Mouse (Mus musculus) hindbrain, embryonic 15.5 days (tissue): ENCODE results near the gene Gpc6. TPM values are rescaled to one million over a fixed set of nuclear protein-coding genes. Genes with fewer than 3 reads are reported as not detected.

Experiments used
- ATAC-seq: fragments of 200-750 bp; cut with Nextera tagmentation; 2 replicates; pipeline ENCODE4 v1.8.0; 2017; ENCODE audit warnings: low read depth, moderate number of reproducible peaks, moderate TSS enrichment; ENCODE audit not compliant: low FRiP score
- H3K27ac ChIP-seq: fragments of 300-500 bp; sonication (generic); replicated peaks from 2 replicates; pipeline ENCODE4 v1.5.1; 2015; ENCODE audit warnings: mild to moderate bottlenecking, inconsistent platforms
- H3K27me3 ChIP-seq: fragments of 300-500 bp; sonication (generic); 2 replicates; pipeline ENCODE4 v1.6.1; 2015; ENCODE audit warnings: control low read depth, inconsistent platforms
- H3K36me3 ChIP-seq: fragments of 300-500 bp; sonication (generic); 2 replicates; pipeline ENCODE4 v1.6.1; 2015; ENCODE audit warnings: control low read depth, inconsistent platforms
- H3K4me1 ChIP-seq: fragments of 300-500 bp; sonication (generic); replicated peaks from 2 replicates; pipeline ENCODE4 v1.6.1; 2015; ENCODE audit warnings: control low read depth, inconsistent platforms
- H3K4me2 ChIP-seq: fragments of 300-500 bp; sonication (generic); 2 replicates; pipeline ENCODE4 v1.6.1; 2015; ENCODE audit warnings: moderate library complexity, mild to moderate bottlenecking, inconsistent platforms
- H3K4me3 ChIP-seq: fragments of 300-500 bp; sonication (generic); 2 replicates; pipeline ENCODE4 v1.5.1; 2015; ENCODE audit warnings: mild to moderate bottlenecking, inconsistent platforms
- H3K9ac ChIP-seq: fragments of 300-500 bp; sonication (generic); 2 replicates; pipeline ENCODE4 v1.6.1; 2015; ENCODE audit warnings: inconsistent platforms
- H3K9me3 ChIP-seq: fragments of 300-500 bp; sonication (generic); 2 replicates; pipeline ENCODE4 v1.6.1; 2016; ENCODE audit warnings: control low read depth, inconsistent platforms
- WGBS: fragments of 180-500 bp; shearing (Covaris S2); methylation state at CpG from one replicate; pipeline ENCODE4 v1.1.7; 2015; 5-methylcytosine and 5-hydroxymethylcytosine counted together
- polyA plus RNA-seq: library from polyadenylated mRNA; unstranded; fragments of >200 nt; fragmentation: Nextera tagmentation; extraction: Ambion mirVana; gene quantifications from 2 replicates; pipeline ENCODE4 v1.2.1, GENCODE M21; 2015

The Gpc6 gene
- 19.6 and 22.1 TPM in 2 replicates for polyA plus RNA-seq

DNA sequence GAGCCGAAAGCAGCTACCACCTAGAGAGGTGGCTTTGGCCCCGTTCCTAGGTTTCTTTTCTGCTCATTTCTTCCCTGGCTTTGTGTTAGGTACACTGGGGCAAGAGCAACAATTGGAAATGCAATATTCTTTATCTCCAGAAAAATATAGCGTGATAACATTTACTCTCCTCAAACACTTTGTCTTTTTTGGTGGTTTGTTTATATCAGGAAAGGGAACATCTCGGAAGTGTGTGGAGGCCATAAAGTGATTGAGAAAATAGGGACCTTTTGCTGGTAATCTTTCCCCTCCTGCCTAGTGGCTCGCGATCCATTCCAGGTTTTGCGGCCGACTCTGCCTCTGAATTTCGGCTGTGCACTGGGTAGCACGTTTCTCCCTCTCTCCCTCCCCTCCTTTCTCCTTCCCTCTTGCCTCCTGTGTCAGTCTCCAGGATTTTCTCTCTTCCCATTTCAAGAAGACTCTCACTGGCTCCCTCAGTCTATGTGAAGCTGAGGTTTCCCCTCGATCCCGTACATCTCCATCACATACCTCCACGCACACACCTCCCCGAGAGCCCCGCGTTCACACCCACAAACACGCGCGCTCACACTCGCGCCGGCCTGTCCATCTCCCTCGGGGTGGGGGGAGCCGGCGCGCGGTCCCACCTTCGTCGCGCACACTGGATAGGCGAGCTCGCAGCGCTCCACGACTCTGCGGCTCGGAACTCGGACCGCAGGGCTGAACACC, at the start of gene Gpc6:
Gene Gpc6, plus strand, starts transcription at position 440 of the 726 bp plus-strand sequence.
- Histone ChIP-seq H3K27me3 (no peaks in the 10 kb centered on the region), H3K9ac (peak within 1 kb of the TSS; percentile 58), H3K36me3 (no peaks in the 10 kb centered on the region), H3K4me2 (peak within 1 kb of the TSS; percentile 67), H3K4me1 (peaks cover 19% of the 10 kb centered on the region), H3K4me3 (peak within 1 kb of the TSS; percentile 58), H3K27ac (peak within 1 kb of the TSS; percentile 92), H3K9me3 (no peaks in the 10 kb centered on the region)
- ATAC-seq = peak; percentile 85
- 0% methylated on average over 38 of the region's 38 CpGs for WGBS

DNA sequence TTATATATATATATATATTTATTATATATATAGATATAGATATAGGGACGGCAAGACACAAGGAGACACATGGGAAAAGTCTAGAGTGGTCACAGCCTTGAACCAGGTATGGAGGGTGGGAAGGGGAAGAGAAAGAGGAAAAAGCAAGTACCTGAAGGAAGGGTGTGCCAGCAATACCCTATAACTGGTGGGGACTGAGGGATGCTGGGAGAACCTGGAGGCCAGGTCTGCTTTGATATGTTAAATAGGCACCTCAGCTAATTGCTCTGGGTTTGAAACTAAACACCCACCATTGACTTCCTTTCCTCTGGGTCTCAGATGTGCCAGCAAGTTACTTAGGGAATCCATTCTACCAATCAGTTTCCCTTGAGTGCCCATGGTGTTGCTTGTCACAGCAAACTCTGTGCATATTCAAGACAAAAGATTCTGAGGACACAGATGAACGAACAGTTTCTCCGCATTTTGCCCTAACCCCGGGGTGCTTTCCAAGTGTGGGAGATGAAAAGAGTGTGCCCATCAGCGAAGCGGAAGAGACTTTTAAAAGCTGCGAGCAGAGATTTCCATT, 42.6 kb upstream of the Gpc6 start:
- 23% methylated on average over 7 of the region's 7 CpGs for WGBS
- Histone ChIP-seq H3K27ac (no peak overlapping the region), H3K9me3 (no peaks in the 10 kb centered on the region), H3K4me3 (no peak overlapping the region), H3K4me2 (peak overlapping the region; percentile 26; the same call in 1 of the 2 replicates), H3K27me3 (no peaks in the 10 kb centered on the region), H3K36me3 (no peaks in the 10 kb centered on the region), H3K9ac (no peak overlapping the region), H3K4me1 (0 out of 2 replicates have a peak, but pooled peaks cover 4% of the 10 kb centered on the region)
- ATAC-seq = no peak

DNA sequence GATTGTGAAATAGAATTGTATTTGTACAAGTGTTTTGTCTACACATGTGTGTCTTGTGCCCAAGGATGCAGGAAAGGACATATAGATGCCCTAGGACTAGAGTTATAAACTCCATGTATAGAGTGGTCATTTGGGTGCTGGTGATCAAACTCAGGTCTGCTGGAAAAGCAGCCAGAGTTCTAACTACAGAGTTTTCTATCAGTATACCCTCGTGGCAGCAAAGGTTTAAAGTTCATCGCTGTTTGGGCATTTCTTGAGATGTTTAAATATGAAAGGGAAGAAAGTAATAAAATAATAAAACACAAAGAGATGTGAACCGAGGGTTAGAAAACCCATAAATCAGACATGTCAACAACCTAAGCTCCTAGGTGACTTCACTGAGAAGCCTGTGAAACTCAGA, 30.8 kb upstream of the Gpc6 start:
- WGBS = 48% methylated on average over 3 of the region's 3 CpGs
- H3K9me3 ChIP-seq = no peaks in the 10 kb centered on the region
- H3K27ac ChIP-seq = no peak overlapping the region
- H3K9ac ChIP-seq = no peak overlapping the region
- H3K4me1 ChIP-seq = no peaks in the 10 kb centered on the region
- ATAC-seq = no peak
- no peak overlapping the region for H3K4me2 ChIP-seq
- no peaks in the 10 kb centered on the region for H3K36me3 ChIP-seq
- H3K27me3 ChIP-seq = no peaks in the 10 kb centered on the region
- H3K4me3 ChIP-seq = no peak overlapping the region

DNA sequence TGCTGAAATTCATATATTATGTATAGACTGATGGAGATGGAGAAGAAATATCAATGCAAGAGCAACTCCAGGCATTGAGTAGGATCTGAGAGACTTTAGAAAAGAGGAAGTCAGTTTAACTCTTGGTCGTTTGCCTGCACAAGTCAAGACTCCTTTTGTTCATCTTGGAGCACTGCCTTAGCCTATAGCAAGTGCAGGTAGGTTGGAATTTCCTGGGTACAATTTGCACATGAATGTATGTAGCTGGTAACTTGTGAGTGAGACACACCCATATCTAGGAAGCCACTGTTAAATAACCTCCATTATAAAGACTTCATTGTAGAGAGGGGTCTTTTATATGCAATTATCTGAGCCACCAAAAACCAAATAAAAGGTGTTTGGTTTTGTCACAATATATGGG, 27.1 kb upstream of the Gpc6 start:
- Histone ChIP-seq H3K27ac (no peak overlapping the region), H3K4me2 (no peak overlapping the region), H3K9ac (no peak overlapping the region), H3K36me3 (no peaks in the 10 kb centered on the region), H3K9me3 (no peaks in the 10 kb centered on the region), H3K4me1 (no peaks in the 10 kb centered on the region), H3K27me3 (no peaks in the 10 kb centered on the region), H3K4me3 (no peak overlapping the region)
- WGBS = 52% methylated on average over 1 of the region's 1 CpGs
- no peak for ATAC-seq

DNA sequence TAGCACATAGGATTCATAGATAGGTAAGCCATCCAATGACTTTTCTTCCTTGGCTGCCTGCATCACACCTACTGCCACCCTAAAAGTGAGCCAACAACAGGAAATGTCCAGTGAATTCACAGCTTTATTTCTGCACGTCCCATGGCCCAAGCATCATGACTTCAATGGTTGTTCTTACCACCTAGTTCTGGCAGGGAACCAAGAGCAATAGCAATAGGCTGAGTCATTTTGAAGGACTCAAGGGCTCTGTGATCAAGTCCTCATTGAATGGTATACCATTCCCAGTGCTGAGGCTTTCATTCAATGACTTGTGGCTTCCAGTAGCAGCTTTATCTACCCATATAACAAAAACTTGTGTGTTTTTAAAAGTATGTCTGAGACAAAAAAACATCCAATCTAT, 13.3 kb upstream of the Gpc6 start:
- H3K9ac ChIP-seq = no peak overlapping the region
- no peaks in the 10 kb centered on the region; the same call in 1 of the 2 replicates for H3K36me3 ChIP-seq
- H3K4me1 ChIP-seq = no peaks in the 10 kb centered on the region
- H3K27me3 ChIP-seq = no peaks in the 10 kb centered on the region
- H3K27ac ChIP-seq = no peak overlapping the region
- no peaks in the 10 kb centered on the region for H3K9me3 ChIP-seq
- ATAC-seq = no peak
- H3K4me2 ChIP-seq = no peak overlapping the region
- 83% methylated on average over 1 of the region's 1 CpGs for WGBS
- H3K4me3 ChIP-seq = no peak overlapping the region

DNA sequence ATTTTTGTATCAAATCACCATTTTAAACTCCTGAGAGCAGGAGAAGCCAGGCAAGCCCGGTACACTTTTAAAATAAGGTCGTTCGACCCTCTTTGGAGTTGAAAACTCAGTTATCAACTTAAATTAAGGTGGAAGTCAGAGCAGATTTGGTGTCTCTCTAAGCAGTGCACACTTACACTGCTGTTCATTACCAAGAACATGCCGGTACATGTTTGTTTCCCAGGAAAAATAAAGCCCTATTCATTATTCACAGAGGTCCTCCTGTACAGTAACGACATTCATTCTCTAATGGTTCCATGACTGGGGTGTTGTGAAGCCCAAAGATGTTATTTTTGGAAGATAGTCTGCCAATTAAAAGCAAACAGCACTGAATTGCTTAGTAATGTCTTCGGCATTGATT, 8.2 kb upstream of the Gpc6 start:
- Histone ChIP-seq H3K9ac (no peak overlapping the region), H3K27me3 (no peaks in the 10 kb centered on the region), H3K36me3 (no peaks in the 10 kb centered on the region), H3K4me3 (no peak overlapping the region), H3K27ac (no peak overlapping the region), H3K4me2 (no peak overlapping the region), H3K9me3 (no peaks in the 10 kb centered on the region), H3K4me1 (no peaks in the 10 kb centered on the region)
- ATAC-seq = no peak
- WGBS = 67% methylated on average over 6 of the region's 6 CpGs

DNA sequence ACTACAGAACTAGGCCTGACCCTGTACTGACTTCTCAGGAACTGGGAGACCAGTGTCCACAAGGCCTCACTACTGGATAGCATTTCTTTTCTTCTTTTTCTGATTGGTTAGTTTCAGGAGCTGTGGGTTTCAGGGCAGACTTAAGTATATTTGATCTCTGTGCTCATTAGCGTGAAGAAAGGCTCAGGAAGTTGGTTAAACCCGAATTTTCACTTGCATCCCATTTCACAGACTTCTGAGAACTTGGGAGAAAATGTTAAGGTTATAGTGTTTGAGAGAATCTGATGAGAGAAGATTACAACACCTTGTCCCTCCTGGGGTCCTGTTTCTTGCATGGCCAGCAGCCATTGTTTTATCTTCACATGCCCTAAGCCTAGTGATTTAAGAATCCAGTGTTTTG, 849 bp upstream of the Gpc6 start:
- no peak for ATAC-seq
- 0 out of 2 replicates have a peak overlapping the region, but pooled peaks have one; percentile 58 for H3K4me3 ChIP-seq

DNA sequence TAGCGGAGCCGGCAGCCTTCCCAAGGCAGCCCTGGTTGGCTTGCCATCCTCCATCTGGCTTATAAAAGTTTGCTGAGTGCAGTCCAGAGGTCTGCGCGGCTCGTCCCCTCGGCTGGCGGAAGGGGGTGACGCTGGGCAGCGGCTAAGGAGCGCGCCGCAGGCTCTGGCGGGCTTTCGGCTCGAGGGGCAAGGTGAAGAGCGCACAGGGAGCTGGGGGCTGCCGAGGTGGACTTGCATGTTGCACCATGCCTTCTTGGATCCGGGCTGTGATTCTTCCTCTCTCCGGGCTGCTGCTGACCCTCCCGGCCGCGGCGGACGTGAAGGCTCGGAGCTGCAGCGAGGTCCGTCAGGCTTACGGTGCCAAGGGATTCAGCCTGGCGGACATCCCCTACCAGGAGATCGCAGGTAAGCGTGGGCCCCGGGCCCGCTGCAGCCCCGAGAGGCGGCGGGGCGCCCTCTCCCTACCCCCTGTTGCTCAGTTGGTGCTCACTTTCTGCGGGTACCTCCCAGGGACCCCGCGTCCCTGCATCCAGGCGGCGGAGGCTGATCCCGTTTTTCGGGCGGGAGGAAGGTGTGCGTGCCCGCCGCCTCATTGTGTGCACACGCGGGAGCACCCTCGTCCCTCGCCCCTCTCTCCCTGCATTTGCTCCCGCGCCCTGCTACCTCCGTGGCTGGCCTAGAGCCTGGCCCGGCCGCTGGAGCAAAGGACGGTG, 732 bp downstream of the Gpc6 start:
- Histone ChIP-seq H3K4me2 (peak overlapping the region; percentile 67), H3K4me3 (peak overlapping the region; percentile 58), H3K36me3 (no peaks in the 10 kb centered on the region), H3K9me3 (no peaks in the 10 kb centered on the region), H3K27me3 (no peaks in the 10 kb centered on the region), H3K27ac (peak overlapping the region; percentile 92), H3K4me1 (peaks cover 19% of the 10 kb centered on the region), H3K9ac (peak overlapping the region; percentile 58)
- under 1% methylated on average over 57 of the region's 58 CpGs for WGBS
- peak; percentile 29 for ATAC-seq

More for the DNA sequence above, 849 bp upstream of the Gpc6 start:
- 47% methylated on average over 2 of the region's 2 CpGs for WGBS
- Histone ChIP-seq H3K27me3 (no peaks in the 10 kb centered on the region), H3K9me3 (no peaks in the 10 kb centered on the region), H3K9ac (no peak overlapping the region), H3K4me1 (peaks cover 19% of the 10 kb centered on the region), H3K27ac (no peak overlapping the region), H3K36me3 (no peaks in the 10 kb centered on the region), H3K4me2 (peak overlapping the region; percentile 67)

DNA sequence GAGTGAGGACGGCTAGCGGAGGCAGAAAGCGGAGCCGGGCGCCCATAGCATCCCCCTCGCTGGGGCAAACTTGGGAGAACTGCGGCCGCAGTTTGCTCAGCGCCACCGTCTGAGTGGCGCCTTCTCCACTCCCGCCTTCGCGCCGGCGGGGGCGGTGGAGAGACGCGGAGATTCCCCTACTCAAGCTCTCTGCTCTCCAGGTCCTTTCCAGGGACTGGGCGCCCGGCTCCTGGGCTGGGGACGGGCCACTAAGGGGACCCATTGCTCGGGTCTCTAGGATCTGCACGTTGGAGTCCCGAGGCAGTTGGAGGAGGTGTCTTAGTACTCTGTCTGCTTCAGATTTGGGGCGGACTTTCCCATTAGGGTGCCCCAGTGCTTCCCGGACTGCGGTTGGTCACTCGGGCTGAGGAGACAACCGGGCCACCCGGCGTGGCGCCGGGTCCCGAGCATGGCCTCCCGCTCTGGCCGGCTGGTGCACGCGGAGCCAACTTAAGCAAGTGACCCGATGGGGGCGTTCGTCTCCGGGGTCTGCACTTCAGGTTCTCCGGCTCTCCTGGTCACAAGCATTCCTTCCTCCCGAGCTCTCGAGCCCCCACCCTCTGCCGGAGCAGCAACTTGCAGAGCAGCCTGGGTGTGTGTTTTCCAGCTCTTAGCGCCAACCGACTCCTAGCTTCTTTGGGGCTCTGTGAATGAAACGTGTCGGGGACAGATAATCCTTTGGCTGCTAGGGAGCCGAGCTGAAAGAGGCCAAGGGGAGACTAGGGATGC, 1.5 kb downstream of the Gpc6 start:
- Histone ChIP-seq H3K4me1 (peaks cover 19% of the 10 kb centered on the region), H3K4me3 (peak overlapping the region; percentile 58), H3K36me3 (no peaks in the 10 kb centered on the region)

DNA sequence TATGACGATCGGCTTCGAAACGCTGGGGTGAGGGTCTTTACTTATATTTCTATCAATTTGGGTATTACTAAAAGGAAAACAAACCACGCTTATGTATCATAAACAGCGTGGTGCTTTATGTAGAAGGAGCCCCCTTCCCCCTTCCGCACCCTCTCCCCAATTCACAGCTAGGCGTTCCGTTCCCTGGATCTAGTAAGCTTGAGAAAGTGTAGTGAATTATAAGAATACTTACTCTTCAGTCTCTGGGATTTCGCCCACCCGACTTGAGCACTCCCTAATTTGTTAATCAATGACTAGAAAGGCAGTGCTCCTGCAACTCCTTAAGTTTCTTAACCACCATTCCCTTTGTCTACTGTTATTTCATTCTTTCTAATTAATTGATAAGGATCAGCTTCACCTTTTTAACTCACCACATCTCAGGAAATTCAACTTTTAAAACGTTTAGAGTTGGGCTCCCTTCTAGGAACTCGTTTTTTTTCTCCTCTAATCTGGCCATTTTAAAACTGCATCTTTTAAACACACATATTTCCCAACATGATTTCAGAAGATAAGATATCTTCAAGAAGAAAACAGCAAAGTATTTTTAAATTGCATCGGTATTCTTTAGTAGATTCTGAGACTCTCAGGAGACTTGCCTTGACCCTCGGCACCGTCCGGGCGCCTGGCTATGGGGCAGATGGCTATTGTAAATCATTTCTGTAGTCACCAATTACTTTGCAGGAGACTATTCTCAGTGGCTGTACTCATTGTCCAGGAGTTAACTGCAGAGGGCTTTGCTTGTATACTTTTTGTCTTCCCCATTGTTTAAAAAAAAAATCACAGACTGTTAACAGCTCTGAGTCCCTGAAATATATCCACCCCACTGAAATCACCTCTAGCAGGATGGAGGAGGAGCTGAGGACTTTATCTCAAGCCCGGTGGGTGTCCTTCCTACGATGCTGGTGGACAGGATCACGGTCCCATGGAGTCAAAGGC, 2.5 kb downstream of the Gpc6 start:
- no peaks in the 10 kb centered on the region for H3K27me3 ChIP-seq
- H3K27ac ChIP-seq = peak overlapping the region; percentile 92
- ATAC-seq = no peak
- WGBS = under 1% methylated on average over 21 of the region's 21 CpGs
- no peaks in the 10 kb centered on the region for H3K9me3 ChIP-seq
- H3K4me3 ChIP-seq = peak overlapping the region; percentile 58
- peak overlapping the region; percentile 67 for H3K4me2 ChIP-seq
- H3K4me1 ChIP-seq = peaks cover 19% of the 10 kb centered on the region
- H3K9ac ChIP-seq = peak overlapping the region; percentile 58
- no peaks in the 10 kb centered on the region for H3K36me3 ChIP-seq

More for the DNA sequence above, 1.5 kb downstream of the Gpc6 start:
- Histone ChIP-seq H3K9me3 (no peaks in the 10 kb centered on the region), H3K27ac (peak overlapping the region; percentile 92), H3K4me2 (peak overlapping the region; percentile 67), H3K27me3 (no peaks in the 10 kb centered on the region), H3K9ac (peak overlapping the region; percentile 58)
- peak; percentile 87 for ATAC-seq
- WGBS = 0% methylated on average over 52 of the region's 52 CpGs

DNA sequence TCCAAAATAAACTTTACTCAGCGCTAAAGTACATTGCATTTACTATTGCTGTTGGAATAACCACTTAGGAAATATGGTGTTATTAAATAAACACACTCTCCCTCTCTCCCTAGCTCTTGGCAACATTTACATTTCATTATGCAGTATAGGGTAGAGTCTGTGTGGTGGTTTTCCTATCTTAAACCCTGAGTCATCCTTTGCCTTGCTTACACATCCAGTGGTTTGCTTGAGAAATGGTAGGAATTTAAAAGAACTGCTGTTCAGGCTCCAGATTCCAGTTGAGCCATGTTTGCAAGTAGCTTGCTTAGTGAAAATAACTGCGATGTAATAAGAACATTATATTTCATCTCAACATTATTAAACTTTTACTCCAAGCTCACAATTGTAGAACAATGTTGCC, 3.3 kb downstream of the Gpc6 start:
- Histone ChIP-seq H3K9ac (peak overlapping the region; percentile 58), H3K4me3 (peak overlapping the region; percentile 58), H3K36me3 (no peaks in the 10 kb centered on the region), H3K9me3 (no peaks in the 10 kb centered on the region), H3K27ac (0 out of 2 replicates have a peak overlapping the region, but pooled peaks have one; percentile 34), H3K4me1 (peaks cover 19% of the 10 kb centered on the region), H3K4me2 (peak overlapping the region; percentile 67), H3K27me3 (no peaks in the 10 kb centered on the region)
- ATAC-seq = no peak
- 50% methylated on average over 2 of the region's 2 CpGs for WGBS
